Mouse (Mus musculus): ENCODE results near the gene Smco3.

- TF ChIP-seq CTCF (IDR thresholded peaks at IDR 0.05; ENCODE audit: low read depth) = no peak
- TF ChIP-seq EP300 (IDR thresholded peaks at IDR 0.05; ENCODE audit: low read depth) = no peak
Measured at GRCm38 (mm10) chr6:136844903-136845302, 9.7 kb upstream of the Smco3 start.

Measured in liver, postnatal 0 days (tissue).